Mouse (Mus musculus) natural killer cell, adult 2 months (primary cell): ENCODE measurements around the gene Cog1.

Experiments used
- DNase-seq, 2 experiments: peaks; one replicate each; pipeline ENCODE4 v3.0.0; 2022; ENCODE audit warnings: low spot score in 2 of 2

Gene Cog1

DNA sequence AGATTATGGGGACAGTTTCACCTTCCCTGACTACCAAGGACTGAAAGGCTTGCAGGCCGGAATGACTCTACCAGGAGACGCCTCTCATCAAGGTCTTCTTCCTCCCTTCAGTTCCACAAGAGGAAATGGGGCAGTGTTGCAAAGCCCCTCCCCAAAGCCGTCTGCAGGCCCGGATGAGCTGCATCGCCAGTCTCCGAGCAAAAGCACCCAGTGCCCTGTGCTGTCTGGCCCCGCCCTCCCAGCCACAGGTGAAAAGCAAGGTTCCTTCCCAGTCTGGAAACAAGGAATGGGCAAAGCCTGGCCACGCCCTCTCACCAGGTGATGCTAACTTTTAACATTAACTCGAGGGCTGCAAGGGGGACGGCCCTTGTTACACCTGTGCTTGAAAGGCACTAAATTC is 17.7 kb downstream of the Cog1 start:
- DNase-seq: no peak

DNA sequence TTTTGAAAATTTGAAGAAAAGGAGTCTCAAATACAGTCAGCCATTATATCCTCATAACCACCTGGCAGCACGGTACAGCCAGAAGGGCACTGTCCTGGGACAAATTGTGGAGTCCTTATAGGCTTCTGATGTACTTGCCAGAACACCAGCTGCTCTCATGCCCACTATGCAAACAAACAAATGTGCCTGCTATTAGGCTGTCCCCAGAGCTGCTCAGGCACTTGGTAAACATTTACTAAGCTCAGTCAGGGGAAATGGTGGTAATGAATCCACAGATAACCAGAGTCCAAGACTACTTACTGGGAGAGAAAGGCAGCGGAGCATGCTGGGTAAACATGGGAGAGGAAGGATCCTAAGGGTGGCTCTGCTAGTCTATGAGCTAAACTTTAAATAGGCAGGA is 18.2 kb downstream of the Cog1 start:
- no peak for DNase-seq

DNA sequence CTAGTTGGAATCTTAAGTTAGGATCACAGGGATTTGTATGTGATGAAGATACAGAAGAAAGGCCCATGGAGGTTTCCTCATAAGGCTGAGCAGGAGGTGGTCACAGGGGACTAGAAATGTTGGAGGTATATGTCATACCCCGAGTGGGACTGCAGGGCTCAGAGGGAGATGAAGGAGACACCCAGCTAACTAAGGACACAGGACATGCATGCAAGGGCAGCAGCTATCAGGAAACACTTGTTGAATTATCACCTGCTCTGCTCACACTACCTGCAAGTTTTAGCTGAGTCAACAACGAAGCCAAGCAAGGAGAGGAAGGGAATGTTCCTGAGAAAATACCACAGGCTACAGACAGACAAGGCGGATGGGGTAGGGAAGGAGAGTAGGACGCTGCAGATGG is 18.7 kb downstream of the Cog1 start:
- DNase-seq: no peak

DNA sequence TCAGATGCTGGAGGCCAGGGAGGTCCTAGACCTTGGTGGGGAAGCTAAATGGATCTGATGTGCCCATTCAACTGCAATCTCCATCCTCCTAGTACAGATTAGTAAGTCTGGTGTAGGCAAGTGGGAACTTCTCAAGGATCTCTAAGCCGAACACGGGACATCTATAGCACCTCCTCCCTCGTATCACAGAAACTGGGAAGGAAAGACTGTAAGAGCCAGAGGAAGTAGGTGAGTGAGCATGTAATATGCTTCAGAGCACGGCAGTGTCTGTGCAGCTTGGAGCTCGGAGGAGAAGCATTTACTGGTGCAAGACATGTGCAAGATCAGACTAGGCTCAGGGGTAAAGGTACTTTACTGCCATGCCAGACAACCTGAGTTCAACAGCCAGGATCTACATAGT is 19.9 kb downstream of the Cog1 start:
- no peak for DNase-seq

DNA sequence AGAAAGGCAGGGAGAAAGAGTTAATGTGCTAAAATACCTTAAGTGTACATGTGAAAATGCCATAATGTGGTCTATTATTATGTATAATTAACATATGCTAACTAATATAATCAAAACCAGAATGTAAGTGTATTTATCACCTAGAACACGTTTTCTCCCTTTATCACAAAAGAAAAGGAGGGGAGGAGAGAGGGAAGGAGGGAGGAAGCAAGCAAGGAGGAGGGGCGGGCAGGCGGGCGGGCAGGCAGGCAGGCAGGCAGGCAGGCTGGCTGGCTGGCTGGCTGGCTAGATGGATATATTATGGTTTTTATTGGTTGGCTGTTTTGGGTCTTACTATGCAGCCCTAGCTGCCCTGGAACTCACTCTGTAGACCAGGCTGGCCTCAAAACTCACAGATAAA is 20.7 kb downstream of the Cog1 start:
- DNase-seq: no peak

DNA sequence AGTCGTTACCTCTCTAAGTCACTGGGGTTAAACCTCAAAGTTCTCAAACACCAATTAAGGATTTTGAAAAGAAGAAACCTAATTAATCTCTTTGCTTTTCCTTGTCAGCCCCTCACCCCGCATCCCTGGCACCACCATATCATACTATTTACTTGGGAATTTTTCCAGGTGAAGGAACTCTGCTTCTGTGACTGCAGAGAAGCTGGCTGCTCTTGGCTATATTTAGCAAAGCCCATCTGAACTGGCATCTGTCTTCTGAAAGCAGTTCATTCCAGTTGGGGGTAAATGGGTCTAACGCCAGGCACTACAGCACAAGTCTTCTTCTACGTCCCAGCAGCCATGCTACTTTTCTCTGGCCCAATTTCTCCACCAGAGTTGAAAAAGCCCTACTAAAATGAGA is 24.6 kb downstream of the Cog1 start:
- no peak for DNase-seq

DNA sequence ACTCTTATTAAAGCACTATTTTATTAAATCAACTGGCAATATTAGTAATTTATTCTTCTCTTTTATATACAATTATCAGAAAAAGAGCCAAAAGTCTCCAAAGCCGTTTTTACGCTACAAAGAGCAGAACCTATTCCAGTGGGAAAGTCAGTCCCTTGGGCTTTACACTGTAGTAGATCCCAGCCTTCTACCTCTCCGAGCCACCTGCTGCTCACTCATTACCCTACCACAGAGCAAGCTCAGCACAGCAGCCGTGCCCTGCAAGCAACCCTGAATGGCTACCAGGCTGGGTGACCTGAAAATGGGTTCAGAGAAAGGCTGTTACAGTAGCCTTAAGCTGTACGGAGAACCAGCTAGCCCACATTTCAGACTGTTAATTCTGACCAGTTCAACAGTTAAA is 25.6 kb downstream of the Cog1 start:
- DNase-seq: no peak

DNA sequence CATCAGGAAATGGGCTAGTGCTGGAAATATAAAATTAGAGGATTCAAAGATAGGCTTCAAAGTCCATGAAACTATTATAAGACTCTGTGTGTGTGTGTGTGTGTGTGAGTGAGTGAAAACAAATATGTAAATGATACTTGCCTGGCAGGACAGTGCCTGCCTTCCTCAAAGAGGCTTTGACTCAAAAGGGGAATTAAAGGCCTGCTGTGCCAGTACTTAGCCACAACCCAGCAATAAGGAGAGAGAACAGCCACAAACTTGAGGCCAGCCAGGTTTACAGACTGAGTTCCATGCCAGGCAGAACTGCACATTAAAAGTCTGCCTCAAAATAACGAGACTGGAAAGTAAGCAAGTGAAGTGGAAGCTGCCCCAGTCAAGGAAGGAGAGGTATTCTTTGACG is 27.9 kb downstream of the Cog1 start:
- no peak for DNase-seq

DNA sequence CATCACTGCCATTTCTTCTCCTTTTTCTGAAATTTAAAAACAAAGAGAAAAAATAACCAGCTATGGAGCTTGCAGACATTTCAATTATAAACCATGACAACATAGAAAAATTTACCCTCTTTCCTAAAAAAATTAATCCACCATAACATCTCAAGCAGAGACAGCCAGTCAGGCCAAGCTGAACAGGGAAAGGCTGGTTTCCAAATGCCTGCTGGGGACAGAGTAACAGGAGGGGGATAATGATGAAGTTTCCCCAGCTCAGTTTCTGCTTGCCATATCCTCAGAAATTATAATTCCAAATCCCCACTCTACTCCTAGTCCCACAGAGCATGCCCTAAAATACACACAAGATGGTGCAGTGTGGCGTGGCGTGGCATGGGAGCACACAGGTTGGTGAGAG is 28.4 kb downstream of the Cog1 start:
- no peak for DNase-seq

DNA sequence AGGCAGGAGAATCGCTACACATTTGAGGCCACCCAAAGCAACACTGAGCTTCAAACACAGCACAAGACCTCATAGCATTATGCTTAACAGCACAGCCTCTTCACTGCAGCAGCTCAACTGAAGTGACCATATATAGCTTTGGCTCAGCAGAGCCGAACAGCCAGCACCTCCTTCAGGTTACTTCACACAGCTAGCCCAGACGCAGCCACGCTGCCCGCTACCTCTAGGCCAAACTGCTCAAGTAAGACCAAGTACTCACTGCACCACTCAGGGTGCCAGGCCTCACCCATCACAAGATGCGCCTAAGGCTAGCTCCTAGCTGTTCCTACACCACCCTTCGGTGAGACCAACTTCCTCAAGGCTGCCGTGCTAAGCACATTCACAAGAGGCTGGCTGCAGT is 29.4 kb downstream of the Cog1 start:
- DNase-seq: no peak

DNA sequence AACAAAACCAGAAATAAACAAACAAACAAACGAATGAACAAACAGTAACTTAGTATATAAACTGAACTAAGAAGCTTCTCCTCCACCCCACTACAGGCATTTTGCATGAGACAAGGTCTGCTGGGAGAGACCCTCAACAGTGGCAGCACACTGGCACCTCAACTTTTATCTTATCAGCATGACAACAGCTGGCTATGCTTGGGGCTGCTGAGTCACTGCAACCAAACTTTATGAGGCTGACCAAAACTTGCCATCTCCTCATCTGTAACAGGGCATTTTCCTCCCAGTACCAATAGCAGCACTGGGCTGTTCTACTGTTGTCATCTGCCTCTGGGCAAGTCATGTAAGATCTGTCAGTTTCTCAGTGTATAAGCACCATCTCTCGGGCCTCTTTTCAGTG is 32.0 kb downstream of the Cog1 start:
- DNase-seq: no peak

DNA sequence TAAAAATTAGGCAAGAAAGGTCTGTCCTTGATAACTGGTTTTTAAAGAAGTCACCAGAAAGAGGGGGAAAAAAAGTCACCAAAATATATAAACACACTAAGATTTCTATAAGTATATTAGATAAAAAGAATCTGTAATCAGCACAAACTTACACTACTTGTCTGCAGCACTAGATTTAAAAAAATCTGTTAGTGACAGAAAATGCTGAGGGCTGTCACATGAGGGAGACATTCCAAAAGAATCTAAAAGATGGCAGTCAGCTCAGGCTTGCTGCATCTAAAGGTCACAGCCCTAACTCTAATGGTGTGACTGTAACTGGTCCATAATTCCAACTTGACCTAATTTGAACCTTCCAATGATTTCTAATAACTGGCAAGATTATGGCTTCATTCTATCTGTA is 33.0 kb downstream of the Cog1 start:
- DNase-seq: no peak

DNA sequence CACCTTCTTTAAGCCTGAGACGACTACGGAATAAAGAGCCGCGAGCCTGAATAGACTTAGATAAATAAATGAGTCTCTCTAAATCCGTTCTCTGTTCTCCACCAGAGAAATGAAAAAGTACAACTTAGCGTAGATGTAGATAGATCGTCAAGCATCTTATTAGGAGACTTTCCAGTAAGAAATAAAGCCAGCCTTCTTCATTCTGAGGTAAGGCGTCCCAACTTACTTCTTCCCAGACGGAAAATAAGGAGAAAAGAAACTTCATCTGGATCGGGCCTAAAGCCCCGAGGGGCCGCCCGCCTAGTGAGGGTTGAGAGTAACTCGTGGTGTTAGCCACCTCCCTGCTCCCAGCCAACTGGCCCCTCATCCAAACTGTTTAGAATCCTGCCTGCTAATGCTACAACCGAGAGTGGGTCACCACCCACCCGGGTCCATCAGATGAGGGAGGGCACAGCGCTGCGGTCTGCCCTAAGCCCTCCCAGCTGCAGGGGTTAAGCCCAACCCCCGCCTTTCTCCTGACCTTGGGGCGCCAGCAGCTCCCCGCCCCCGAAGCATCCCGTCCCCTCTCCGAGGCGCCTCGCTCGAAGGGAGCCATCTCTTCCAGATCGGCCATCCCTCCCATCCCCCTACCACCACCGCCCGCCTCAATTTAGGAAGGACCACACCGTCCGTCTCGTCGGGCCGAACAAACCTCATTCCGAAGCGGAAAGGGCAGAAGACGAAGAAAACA is 34.1 kb downstream of the Cog1 start:
- DNase-seq: peak; percentile 18 to 28

DNA sequence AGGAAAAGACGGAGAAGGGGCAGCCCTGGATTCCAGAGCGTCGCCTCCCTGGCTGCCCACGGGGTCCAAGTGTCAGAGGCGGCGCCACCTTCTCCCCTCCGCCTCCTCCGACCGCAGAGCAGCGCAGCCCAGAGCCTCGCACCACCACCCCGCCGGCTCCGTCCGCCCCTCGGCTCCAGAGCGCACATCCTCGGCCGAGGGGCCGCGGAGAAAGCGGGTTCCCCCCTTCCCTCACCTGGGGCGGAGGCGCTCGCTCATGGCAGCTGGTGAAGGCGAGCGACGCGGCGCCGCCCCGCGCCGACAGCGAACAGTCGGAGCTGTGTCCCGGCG is 34.6 kb downstream of the Cog1 start:
- DNase-seq: no peak

DNA sequence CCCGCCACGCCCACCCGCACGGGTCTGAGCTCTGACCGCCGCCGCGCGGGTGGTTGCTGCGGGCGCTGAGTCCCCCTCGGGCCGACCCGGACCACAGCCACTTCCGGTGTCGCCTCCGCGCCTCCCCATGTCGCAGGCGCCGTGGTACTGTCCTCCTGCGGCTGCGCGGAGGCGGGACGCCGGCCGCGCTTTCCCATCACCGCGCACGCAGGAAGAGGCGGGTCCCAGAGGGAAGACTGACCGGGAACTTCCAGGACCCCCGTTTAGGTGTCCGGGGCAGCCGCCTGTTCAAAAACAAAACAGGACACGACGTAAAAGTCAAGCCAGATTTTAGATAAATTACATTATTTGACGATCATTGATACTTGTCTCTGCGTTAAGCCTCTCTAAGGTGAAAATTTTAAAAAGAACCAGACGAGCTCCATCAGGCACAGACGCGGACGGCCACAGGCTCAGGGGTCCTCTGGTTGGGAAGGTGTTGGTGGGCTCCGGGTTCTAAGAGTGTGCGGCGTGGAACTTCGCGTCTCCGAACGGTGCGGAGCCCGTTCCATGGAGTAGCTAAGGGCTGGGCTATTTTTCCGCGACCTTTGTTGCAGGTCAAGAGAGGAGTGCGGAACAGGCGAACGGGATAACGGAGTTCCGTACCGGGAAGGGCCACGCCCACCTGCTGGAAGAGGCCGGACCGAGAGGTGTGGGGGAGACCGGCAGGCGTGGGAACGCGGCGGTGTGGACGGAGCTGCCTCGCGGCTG is 35.2 kb downstream of the Cog1 start, which contains the start of the genes Fam104a and D11Wsu47e:
Fam104a (minus strand) TSS at position 199 of the 750 bp plus-strand sequence.
D11Wsu47e (plus strand) TSS at position 456 of the 750 bp plus-strand sequence.
- DNase-seq: peak; percentile 95

DNA sequence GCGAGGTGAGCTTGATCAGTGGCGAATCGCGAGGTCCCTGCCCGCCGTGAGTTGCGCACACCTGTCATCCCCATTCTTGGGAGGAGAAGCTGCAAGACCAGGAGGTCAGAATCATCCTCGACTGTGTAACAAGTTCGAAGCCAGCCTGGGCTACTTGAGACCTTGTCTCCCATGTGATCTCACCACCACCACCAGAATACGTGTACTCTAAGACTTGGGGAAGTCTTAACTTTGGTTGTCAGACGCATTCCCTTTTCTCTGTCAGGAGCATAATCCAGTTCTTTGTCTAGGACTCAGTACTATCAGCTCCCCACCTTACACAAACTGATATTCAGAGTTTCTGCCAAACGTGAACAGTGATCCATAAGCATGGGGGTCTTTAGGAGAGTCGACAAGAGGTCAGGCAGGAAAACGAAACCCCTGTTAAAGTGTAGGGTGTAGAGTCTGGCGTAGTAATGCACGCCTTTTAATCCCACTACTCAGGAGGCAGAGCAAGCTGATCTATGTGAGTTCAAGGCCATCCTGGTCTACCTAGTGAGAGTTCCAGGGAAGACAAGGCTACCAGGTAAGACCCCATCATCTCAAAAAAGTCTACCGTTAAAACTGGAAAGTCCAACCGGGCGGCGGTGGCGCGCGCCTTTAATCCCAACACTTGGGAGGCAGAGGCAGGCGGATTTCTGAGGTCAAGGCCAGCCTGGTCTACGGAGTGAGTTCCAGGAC is 35.9 kb downstream of the Cog1 start:
- peak in 1 of 2 experiments; percentile 11 for DNase-seq

DNA sequence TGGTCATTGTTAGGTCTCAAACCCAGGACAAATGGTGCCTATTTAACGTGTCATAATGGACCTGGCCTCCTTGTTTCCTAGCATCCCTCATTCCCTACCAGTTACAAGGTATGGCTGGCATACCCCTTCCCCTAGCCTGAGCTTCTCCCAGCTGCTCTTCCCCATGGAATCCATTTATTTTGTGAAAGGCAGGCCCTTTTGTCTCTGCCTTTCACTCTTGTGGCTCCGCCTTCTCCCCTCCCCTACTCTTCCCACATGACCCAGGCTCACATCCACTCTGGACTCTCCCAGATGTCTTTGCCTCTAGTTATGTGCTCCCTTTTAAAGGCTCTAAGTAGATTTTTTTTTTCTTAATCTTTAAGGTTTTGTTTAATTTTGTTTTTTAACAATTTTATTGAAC is 38.1 kb downstream of the Cog1 start:
- DNase-seq: no peak

DNA sequence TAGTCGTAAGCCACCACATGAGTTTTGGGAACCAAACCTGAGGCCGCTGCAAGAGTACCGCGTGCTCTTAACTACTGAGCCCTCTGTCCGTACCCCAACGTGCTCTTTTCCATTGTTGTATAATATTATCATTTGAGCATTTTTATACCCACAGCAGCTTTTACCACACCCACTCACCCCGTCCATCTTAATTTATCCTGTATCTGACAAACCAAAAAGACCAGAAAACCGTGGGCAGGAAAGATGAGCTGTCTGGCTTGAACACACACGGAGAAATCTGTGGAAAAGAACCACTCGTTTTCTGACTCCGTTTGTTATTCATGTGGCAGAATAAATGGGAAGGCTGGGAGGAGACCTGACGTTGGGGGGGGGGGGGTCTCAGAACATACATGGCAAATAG is 41.5 kb downstream of the Cog1 start:
- no peak for DNase-seq

DNA sequence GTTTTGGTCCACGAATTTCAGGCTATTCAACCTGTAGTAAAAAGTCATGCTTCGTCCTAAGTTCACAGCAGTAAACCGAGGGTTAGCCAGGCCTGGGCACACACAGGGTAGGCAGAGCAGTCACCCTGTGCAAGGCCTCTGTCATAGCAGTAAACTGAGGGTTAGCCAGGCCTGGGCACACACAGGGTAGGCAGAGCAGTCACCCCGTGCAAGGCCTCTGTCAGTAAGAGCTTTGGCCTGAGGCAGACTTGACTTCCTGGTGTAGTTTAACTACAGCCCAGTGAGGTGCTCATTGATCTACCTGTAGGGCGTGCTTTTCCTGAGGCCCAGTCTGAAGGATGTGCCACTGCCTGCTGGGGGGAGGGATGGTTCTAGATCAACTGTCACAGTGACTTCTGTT is 42.3 kb downstream of the Cog1 start:
- no peak for DNase-seq

DNA sequence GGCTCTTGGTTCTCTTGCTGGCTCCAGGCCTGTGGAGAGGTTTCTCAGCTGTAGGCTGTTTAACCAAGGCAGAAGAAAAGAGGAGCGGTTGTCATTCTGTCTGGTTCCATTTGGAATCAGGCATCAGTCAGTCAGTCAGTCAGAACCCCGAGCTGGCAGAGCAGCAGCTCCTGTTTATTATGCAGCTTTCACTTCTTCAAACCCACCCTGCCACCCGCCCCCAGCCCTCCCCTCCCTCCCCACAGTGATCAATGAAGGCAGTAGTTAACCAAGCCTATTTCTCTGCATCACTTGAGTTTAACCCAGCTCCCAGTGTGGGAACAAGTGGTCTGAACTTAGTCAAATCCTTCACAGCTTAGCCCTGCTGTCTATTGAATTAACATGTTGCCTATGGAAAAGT is 42.9 kb downstream of the Cog1 start:
- DNase-seq: no peak

DNA sequence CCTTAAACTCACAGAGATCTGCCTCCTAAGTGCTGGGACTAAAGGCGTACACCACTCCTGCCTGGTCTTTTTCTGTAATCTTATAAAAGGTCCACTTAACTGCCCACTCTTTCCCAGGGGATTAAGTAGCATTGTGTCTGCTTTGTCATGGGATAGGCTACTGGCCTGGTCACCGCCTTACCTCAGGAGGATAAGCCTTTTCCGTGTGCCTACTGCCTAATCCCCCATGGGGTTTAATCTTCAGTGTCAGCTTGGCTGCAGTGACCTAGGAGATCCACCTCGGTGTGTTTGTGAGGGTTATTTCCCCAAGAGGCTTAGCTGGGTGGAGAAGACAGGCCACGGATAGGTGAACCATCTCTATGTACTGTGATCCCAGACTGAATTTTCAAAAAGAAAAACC is 48.6 kb downstream of the Cog1 start:
- DNase-seq: no peak

DNA sequence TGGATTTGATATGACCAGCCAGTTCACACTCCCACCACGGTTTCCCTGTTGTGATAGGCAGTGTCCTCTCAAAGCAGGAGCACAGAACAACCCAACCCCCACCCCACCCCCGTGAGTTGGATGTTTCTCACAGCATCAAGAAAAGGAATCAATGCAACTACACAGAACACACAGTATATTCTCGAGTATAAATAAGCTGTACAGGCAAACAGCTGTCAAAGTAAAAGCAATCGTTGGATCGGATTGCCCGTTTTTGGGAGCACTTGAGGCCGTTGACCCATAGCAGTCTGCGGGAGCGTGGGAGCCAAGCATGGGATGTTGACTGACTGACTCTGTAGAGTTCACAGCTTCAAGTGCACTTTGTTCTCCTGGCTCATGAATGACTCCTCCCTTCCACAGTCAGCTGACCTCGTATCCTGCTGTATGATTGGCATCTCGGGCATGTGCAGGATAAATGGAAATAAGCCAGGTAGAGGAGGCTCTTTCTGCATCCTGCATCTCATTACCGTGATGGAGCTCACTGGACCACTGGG is 49.1 kb downstream of the Cog1 start:
- no peak for DNase-seq

DNA sequence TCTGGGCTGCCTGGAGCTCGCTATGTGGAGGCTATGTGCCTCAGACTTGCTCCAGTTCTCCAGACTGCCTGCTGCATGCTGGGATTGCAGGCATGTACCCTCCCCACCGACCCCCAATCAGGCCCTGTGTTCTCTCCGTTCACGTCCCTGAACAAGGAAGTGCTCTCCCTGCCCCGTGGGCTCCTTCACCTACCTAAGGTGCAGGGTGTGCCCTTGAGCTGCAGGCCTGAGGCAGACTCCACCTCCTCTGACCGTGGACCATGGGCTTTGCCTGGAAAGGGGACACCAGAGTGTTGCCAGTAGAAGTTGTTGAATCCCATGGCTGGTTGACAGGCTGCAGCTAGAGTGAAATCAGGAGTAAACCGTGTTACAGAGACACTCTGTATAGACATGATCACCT is 50.7 kb downstream of the Cog1 start:
- DNase-seq: no peak
